Mouse (Mus musculus): ENCODE measurements around the gene Tspan13.

Gene Tspan13

GRCm38 (mm10) chr12:36042348-36042778 lies at the start of gene Tspan13:
Gene Tspan13, minus strand, starts transcription at chr12:36042500.
- peak in 1 of 2 experiments; percentile 91 for DNase-seq (ENCODE audit: low spot score in 2 of 2)

GRCm38 (mm10) chr12:36091964-36092363 lies 49.7 kb upstream of the Tspan13 start:
- DNase-seq (ENCODE audit: low spot score in 2 of 2) = no peak

GRCm38 (mm10) chr12:36089221-36089620 lies 46.9 kb upstream of the Tspan13 start:
- DNase-seq (ENCODE audit: low spot score in 2 of 2) = no peak

- no peak for DNase-seq (ENCODE audit: low spot score in 2 of 2)
Observed at GRCm38 (mm10) chr12:36088804-36089203, 46.5 kb upstream of the Tspan13 start.

GRCm38 (mm10) chr12:36085380-36085779 lies 43.1 kb upstream of the Tspan13 start:
- no peak for DNase-seq (ENCODE audit: low spot score in 2 of 2)

- no peak for DNase-seq (ENCODE audit: low spot score in 2 of 2)
Observed at GRCm38 (mm10) chr12:36078101-36078899, 36.0 kb upstream of the Tspan13 start.

- DNase-seq (ENCODE audit: low spot score in 2 of 2) = no peak
Observed at GRCm38 (mm10) chr12:36072860-36073259, 30.6 kb upstream of the Tspan13 start.

GRCm38 (mm10) chr12:36070231-36070630 lies 27.9 kb upstream of the Tspan13 start:
- no peak for DNase-seq (ENCODE audit: low spot score in 2 of 2)

- no peak for DNase-seq (ENCODE audit: low spot score in 2 of 2)
Observed at GRCm38 (mm10) chr12:36067538-36067937, 25.2 kb upstream of the Tspan13 start.

GRCm38 (mm10) chr12:36065911-36066310 lies 23.6 kb upstream of the Tspan13 start:
- DNase-seq (ENCODE audit: low spot score in 2 of 2) = no peak

GRCm38 (mm10) chr12:36057699-36058098 lies 15.4 kb upstream of the Tspan13 start:
- DNase-seq (ENCODE audit: low spot score in 2 of 2) = no peak

GRCm38 (mm10) chr12:36050276-36050675 lies 8.0 kb upstream of the Tspan13 start:
- DNase-seq (ENCODE audit: low spot score in 2 of 2) = no peak

GRCm38 (mm10) chr12:36047593-36047992 lies 5.3 kb upstream of the Tspan13 start:
- no peak for DNase-seq (ENCODE audit: low spot score in 2 of 2)

- DNase-seq (ENCODE audit: low spot score in 2 of 2) = no peak
Observed at GRCm38 (mm10) chr12:36046196-36046595, 3.9 kb upstream of the Tspan13 start.

GRCm38 (mm10) chr12:36044691-36045090 lies 2.4 kb upstream of the Tspan13 start:
- DNase-seq (ENCODE audit: low spot score in 2 of 2) = no peak

GRCm38 (mm10) chr12:36041703-36042347 lies 475 bp downstream of the Tspan13 start:
- peak; percentile 69 to 79 for DNase-seq (ENCODE audit: low spot score in 2 of 2)

GRCm38 (mm10) chr12:36041281-36041589 lies 1.1 kb downstream of the Tspan13 start:
- peak in 1 of 2 experiments; percentile 41 for DNase-seq (ENCODE audit: low spot score in 2 of 2)

- no peak for DNase-seq (ENCODE audit: low spot score in 2 of 2)
Observed at GRCm38 (mm10) chr12:36040571-36041280, 1.6 kb downstream of the Tspan13 start.

GRCm38 (mm10) chr12:36039541-36040084 lies 2.7 kb downstream of the Tspan13 start:
- peak; percentile 32 to 50 for DNase-seq (ENCODE audit: low spot score in 2 of 2)

- no peak for DNase-seq (ENCODE audit: low spot score in 2 of 2)
Observed at GRCm38 (mm10) chr12:36036776-36037175, 5.5 kb downstream of the Tspan13 start.

GRCm38 (mm10) chr12:36036121-36036520 lies 6.2 kb downstream of the Tspan13 start:
- DNase-seq (ENCODE audit: low spot score in 2 of 2) = no peak

- no peak for DNase-seq (ENCODE audit: low spot score in 2 of 2)
Observed at GRCm38 (mm10) chr12:36035501-36035900, 6.8 kb downstream of the Tspan13 start.
